25 mouse cellular contexts compared by ENCODE assay signal in genomic region chr2:158762339-158762738, GRCm38 (mm10). TPM values are rescaled to one million over a fixed set of nuclear protein-coding genes. Genes with fewer than 3 reads are reported as not detected.
A peak's percentile ranks its signal among the peaks of the same experiment; 100 is the strongest.
DNase-seq lines count a peak whose midpoint lies in the region; ATAC-seq and TF ChIP-seq lines count a peak whose summit lies in the region.
"Had no signal": no experiment of that assay in that cellular context is flagged by ENCODE, and none has a peak within 500 bp of the region (broad histone marks: within the 10 kb centered on the region; RNA-seq: fewer than 3 reads in every experiment).

No protein-coding gene starts in this region.

- H3K9me3 ChIP-seq in liver, postnatal 0 days (ENCODE audit: low read length) = no peaks in the 10 kb centered on the region
- H3K9me3 ChIP-seq in intestine, postnatal 0 days (ENCODE audit: control insufficient read depth) = no peaks in the 10 kb centered on the region
- H3K9me3 ChIP-seq: embryonic facial prominence, embryonic 12.5 days; embryonic facial prominence, embryonic 15.5 days; heart, embryonic 10.5 days; heart, embryonic 13.5 days had no signal

- no peak for TF ChIP-seq EP300 in liver, postnatal 0 days (IDR thresholded peaks at IDR 0.05; ENCODE audit: low read depth)

- TF ChIP-seq CTCF in gastrocnemius, adult 2 months (IDR thresholded peaks at IDR 0.05) = no peak
- TF ChIP-seq CTCF in liver, postnatal 0 days (IDR thresholded peaks at IDR 0.05; ENCODE audit: low read depth) = no peak
- TF ChIP-seq CTCF in intestine, postnatal 0 days (IDR thresholded peaks at IDR 0.05; ENCODE audit: low read depth) = no peak

- H3K27ac ChIP-seq in gastrocnemius, adult 2 months = no peak overlapping the region
- H3K27ac ChIP-seq in liver, postnatal 0 days (ENCODE audit: low read depth) = no peak overlapping the region
- H3K27ac ChIP-seq in intestine, postnatal 0 days (ENCODE audit: low read depth, low read length) = no peak overlapping the region
- H3K27ac ChIP-seq: embryonic facial prominence, embryonic 12.5 days; embryonic facial prominence, embryonic 15.5 days; heart, adult 2 months; heart, embryonic 10.5 days; heart, embryonic 13.5 days; hindbrain, embryonic 14.5 days; hindbrain, postnatal 0 days had no signal

- peaks cover 1% of the 10 kb centered on the region for H3K4me1 ChIP-seq in liver, postnatal 0 days (ENCODE audit: insufficient read depth)
- H3K4me1 ChIP-seq in intestine, postnatal 0 days (replicated peaks; ENCODE audit: control insufficient read depth, insufficient read depth, low read length) = peaks cover 3% of the 10 kb centered on the region; the same call in 1 of the 2 replicates
- H3K4me1 ChIP-seq: embryonic facial prominence, embryonic 12.5 days had no signal

- no peaks in the 10 kb centered on the region for H3K27me3 ChIP-seq in liver, postnatal 0 days (ENCODE audit: insufficient read depth, low read length)
- H3K27me3 ChIP-seq in intestine, postnatal 0 days (replicated peaks; ENCODE audit: control insufficient read depth, insufficient read depth, low read length) = no peaks in the 10 kb centered on the region
- H3K27me3 ChIP-seq: embryonic facial prominence, embryonic 12.5 days; embryonic facial prominence, embryonic 15.5 days; heart, embryonic 13.5 days had no signal

- intact Hi-C loops in gastrocnemius, adult 2 months (cut with DNase I) = no loop called here

- H3K4me3 ChIP-seq in gastrocnemius, adult 2 months = no peak overlapping the region
- H3K4me3 ChIP-seq in liver, postnatal 0 days (ENCODE audit: low read depth, low read length) = no peak overlapping the region
- no peak overlapping the region for H3K4me3 ChIP-seq in intestine, postnatal 0 days (ENCODE audit: low read depth, low read length)
- H3K4me3 ChIP-seq: embryonic facial prominence, embryonic 12.5 days; embryonic facial prominence, embryonic 15.5 days; heart, adult 2 months; heart, embryonic 10.5 days; heart, embryonic 13.5 days had no signal

- H3K4me2 ChIP-seq in liver, postnatal 0 days (ENCODE audit: low read depth, low read length) = no peak overlapping the region
- no peak overlapping the region for H3K4me2 ChIP-seq in intestine, postnatal 0 days (replicated peaks; ENCODE audit: low read depth)
- H3K4me2 ChIP-seq: embryonic facial prominence, embryonic 12.5 days; embryonic facial prominence, embryonic 15.5 days; heart, embryonic 13.5 days; hindbrain, embryonic 14.5 days had no signal

- H3K9ac ChIP-seq in liver, postnatal 0 days (replicated peaks) = no peak overlapping the region
- no peak overlapping the region for H3K9ac ChIP-seq in intestine, postnatal 0 days (ENCODE audit: low read depth, low read length)
- H3K9ac ChIP-seq: embryonic facial prominence, embryonic 15.5 days; forebrain, postnatal 0 days; heart, embryonic 13.5 days; hindbrain, embryonic 14.5 days had no signal

- WGBS in liver, postnatal 0 days (ENCODE audit: insufficient replicate concordance) = 58% methylated on average over 5 of the region's 5 CpGs
- WGBS in intestine, postnatal 0 days = 55% methylated on average over 5 of the region's 5 CpGs

- H3K36me3 ChIP-seq in liver, postnatal 0 days (replicated peaks; ENCODE audit: insufficient read depth, low read length) = no peaks in the 10 kb centered on the region
- H3K36me3 ChIP-seq in intestine, postnatal 0 days (ENCODE audit: control insufficient read depth, insufficient read depth) = no peaks in the 10 kb centered on the region
- H3K36me3 ChIP-seq: embryonic facial prominence, embryonic 12.5 days; embryonic facial prominence, embryonic 15.5 days; heart, embryonic 10.5 days; heart, embryonic 13.5 days had no signal

- peak; percentile 11 for DNase-seq in gastrocnemius, adult 2 months
- no peak for DNase-seq in gastrocnemius, postnatal 25 days
- no peak for DNase-seq in liver, postnatal 0 days
- no peak for DNase-seq in liver
- no peak for DNase-seq in cerebellum, postnatal 4 days (ENCODE audit: low spot score in 2 of 2)
- DNase-seq: adrenal gland, adult 8-10 months; adrenal gland, postnatal 25 days; cerebellum, adult 11-12 months; cerebellum, adult 8-10 months; cerebellum, postnatal 10 days; cerebellum, postnatal 36 days; forebrain, postnatal 0 days; gastrocnemius, postnatal 36 days; heart, adult 2 months; heart, postnatal 14 days; heart, postnatal 4 days had no signal

- ATAC-seq in liver, postnatal 0 days = peak; percentile 72
- ATAC-seq in intestine, postnatal 0 days = 0 out of 2 replicates have a peak, but pooled peaks have one; percentile 37
- ATAC-seq: activated CD4-positive, CD25-positive, alpha-beta regulatory T cell, adult 4 months; forebrain, embryonic 14.5 days; forebrain, postnatal 0 days; hindbrain, postnatal 0 days had no signal

RNA-seq across cellular contexts. Expression of gene Fam83d, which starts 5.6 kb away (rescaled TPM):
- total RNA-seq in gastrocnemius, adult 2 months (2021) = 1 to 10 TPM in 1 of 2 experiments, under 1 TPM in 1; 0.95 to 1.4 TPM
- total RNA-seq in gastrocnemius, postnatal 25 days (2021) = 1 to 10 TPM; 1.2 to 2.3 TPM
- polyA plus RNA-seq in liver, postnatal 0 days (2015; fragmentation: Nextera tagmentation; extraction: Ambion mirVana) = 5.0 and 5.7 TPM in 2 replicates
- polyA plus RNA-seq in intestine, postnatal 0 days (2015; fragmentation: Nextera tagmentation; extraction: Ambion mirVana) = 15.0 and 15.4 TPM in 2 replicates

RNA-seq across cellular contexts. Expression of gene Dhx35, which starts 32.3 kb away (rescaled TPM):
- 10 to 100 TPM; 10.4 to 11.4 TPM for total RNA-seq in gastrocnemius, adult 2 months (2021)
- 1 to 10 TPM; 7.9 to 8.0 TPM for total RNA-seq in gastrocnemius, postnatal 25 days (2021)
- 2.7 and 3.6 TPM in 2 replicates for polyA plus RNA-seq in liver, postnatal 0 days (2015; fragmentation: Nextera tagmentation; extraction: Ambion mirVana)
- polyA plus RNA-seq in intestine, postnatal 0 days (2015; fragmentation: Nextera tagmentation; extraction: Ambion mirVana) = 7.0 and 7.5 TPM in 2 replicates
